8 mouse cellular contexts compared by ENCODE assay signal in the genomic region with DNA sequence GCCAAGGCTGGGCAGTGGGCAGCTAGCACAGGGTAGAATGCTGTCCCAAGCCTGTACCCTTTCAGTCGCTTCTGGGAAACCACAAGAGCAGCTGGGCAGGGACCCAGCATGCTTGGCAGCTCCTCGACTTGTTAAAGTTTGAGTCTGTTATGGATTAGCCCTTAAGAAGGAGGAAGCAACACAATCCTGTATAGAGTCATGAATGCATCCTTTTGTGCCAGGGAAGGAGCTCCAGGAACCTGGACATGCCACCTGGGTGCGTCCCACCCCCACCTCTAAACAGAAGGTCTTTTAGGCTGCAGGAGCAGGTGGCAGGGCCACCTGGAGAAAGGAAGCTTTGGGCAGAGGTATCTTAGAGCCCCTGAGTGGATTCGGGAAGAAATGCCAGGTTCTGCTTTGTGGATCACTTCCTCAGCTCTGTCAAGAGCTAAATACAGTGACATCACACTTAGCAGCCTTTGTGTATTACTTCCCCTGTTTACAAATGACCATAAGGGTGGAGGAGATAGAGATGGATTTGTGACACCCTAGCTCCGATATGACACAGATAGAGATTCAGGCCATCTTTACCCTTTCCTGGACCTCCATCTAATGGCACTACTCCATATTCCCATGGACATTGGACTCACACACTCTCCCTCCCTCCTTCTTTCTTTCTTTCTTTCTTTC. TPM values are rescaled to one million over a fixed set of nuclear protein-coding genes. Genes with fewer than 3 reads are reported as not detected.
DNase-seq lines count a peak whose midpoint lies in the region; ATAC-seq and TF ChIP-seq lines count a peak whose summit lies in the region.

No protein-coding gene starts in this region.

- peaks cover 55% of the 10 kb centered on the region for H3K4me1 ChIP-seq in hindbrain, embryonic 10.5 days (replicated peaks)
- peaks cover 28% of the 10 kb centered on the region for H3K4me1 ChIP-seq in hindbrain, embryonic 12.5 days
- peaks cover 38 to 55% of the 10 kb centered on the region in 2 experiments for H3K4me1 ChIP-seq in MEL (ENCODE audit: control insufficient read depth in 1 of 2, insufficient read depth in 2 of 2, low read length in 2 of 2)
- H3K4me1 ChIP-seq in hindbrain, embryonic 14.5 days (replicated peaks; ENCODE audit: control insufficient read depth, insufficient read depth, low read length) = peaks cover 25% of the 10 kb centered on the region; the same call in 1 of the 2 replicates

- H3K9ac ChIP-seq in hindbrain, embryonic 12.5 days = no peak overlapping the region
- no peak overlapping the region; the same call in 1 of the 2 replicates for H3K9ac ChIP-seq in MEL (ENCODE audit: control insufficient read depth, low read depth, low read length, poor library complexity, severe bottlenecking)
- H3K9ac ChIP-seq in hindbrain, embryonic 14.5 days = no peak overlapping the region

- no peak for ATAC-seq in hindbrain, embryonic 12.5 days (ENCODE audit: low FRiP score)
- ATAC-seq in common myeloid progenitor, adult 5-6 weeks (replicated peaks; ENCODE audit: low read depth, poor library complexity, severe bottlenecking) = peak; percentile 11; the same call in 1 of the 2 replicates
- no peak for ATAC-seq in hindbrain, embryonic 14.5 days (ENCODE audit: low FRiP score)
- peak; percentile 38 for ATAC-seq in megakaryocyte progenitor cell, adult 5-6 weeks (replicated peaks; ENCODE audit: poor library complexity)

- H3K79me2 ChIP-seq in MEL (ENCODE audit: control insufficient read depth, insufficient read depth, low read length, poor library complexity) = peaks cover 12% of the 10 kb centered on the region

- H3K27ac ChIP-seq in hindbrain, embryonic 10.5 days = peak overlapping the region; percentile 51; the same call in 1 of the 2 replicates
- no peak overlapping the region for H3K27ac ChIP-seq in hindbrain, embryonic 12.5 days
- peak overlapping the region; percentile 95 for H3K27ac ChIP-seq in MEL (ENCODE audit: control insufficient read depth, low read depth, low read length)
- H3K27ac ChIP-seq in hindbrain, embryonic 14.5 days = peak overlapping the region; percentile 40; the same call in 1 of the 2 replicates

- peak in 1 of 2 experiments; percentile 25; a peak in 1 of 4 replicates for TF ChIP-seq EP300 in MEL (IDR thresholded peaks at IDR 0.05; ENCODE audit: low read depth in 1 of 2, low read length in 2 of 2)

- peaks cover 82% of the 10 kb centered on the region for H3K36me3 ChIP-seq in hindbrain, embryonic 10.5 days
- peaks cover 30% of the 10 kb centered on the region for H3K36me3 ChIP-seq in hindbrain, embryonic 12.5 days
- peaks cover 2 to 50% of the 10 kb centered on the region in 2 experiments; a peak in 3 of 4 replicates for H3K36me3 ChIP-seq in MEL (ENCODE audit: control insufficient read depth in 1 of 2, insufficient read depth in 2 of 2, low read length in 2 of 2)
- peaks cover 29% of the 10 kb centered on the region for H3K36me3 ChIP-seq in hindbrain, embryonic 14.5 days (replicated peaks; ENCODE audit: control insufficient read depth, insufficient read depth)

- no peaks in the 10 kb centered on the region for H3K27me3 ChIP-seq in hindbrain, embryonic 10.5 days (ENCODE audit: insufficient read depth, poor library complexity, severe bottlenecking)
- no peaks in the 10 kb centered on the region for H3K27me3 ChIP-seq in hindbrain, embryonic 12.5 days
- H3K27me3 ChIP-seq in MEL (ENCODE audit: control insufficient read depth in 1 of 2, insufficient read depth in 2 of 2, low read length in 2 of 2) = no peaks in the 10 kb centered on the region
- no peaks in the 10 kb centered on the region for H3K27me3 ChIP-seq in hindbrain, embryonic 14.5 days (ENCODE audit: control insufficient read depth, insufficient read depth, low read length)

- H3K4me2 ChIP-seq in hindbrain, embryonic 12.5 days (replicated peaks) = no peak overlapping the region
- H3K4me2 ChIP-seq in hindbrain, embryonic 14.5 days (replicated peaks) = no peak overlapping the region

- H3K4me3 ChIP-seq in hindbrain, embryonic 10.5 days = no peak overlapping the region
- H3K4me3 ChIP-seq in hindbrain, embryonic 12.5 days = no peak overlapping the region
- H3K4me3 ChIP-seq in MEL (ENCODE audit: control insufficient read depth in 1 of 2, insufficient read depth in 1 of 2, low read depth in 2 of 2, low read length in 2 of 2) = no peak overlapping the region
- H3K4me3 ChIP-seq in hindbrain, embryonic 14.5 days (replicated peaks; ENCODE audit: low read length) = no peak overlapping the region

- no peak for TF ChIP-seq POLR2A in MEL (IDR thresholded peaks at IDR 0.05; ENCODE audit: control insufficient read depth in 1 of 2, insufficient read depth in 1 of 2, low read depth in 1 of 2, low read length in 2 of 2, poor library complexity in 1 of 2)

- 83% methylated on average over 5 of the region's 5 CpGs for WGBS in hindbrain, embryonic 10.5 days
- WGBS in hindbrain, embryonic 12.5 days = 80% methylated on average over 5 of the region's 5 CpGs
- WGBS in hindbrain, embryonic 14.5 days = 75% methylated on average over 5 of the region's 5 CpGs

- no peaks in the 10 kb centered on the region for H3K9me3 ChIP-seq in hindbrain, embryonic 10.5 days
- no peaks in the 10 kb centered on the region for H3K9me3 ChIP-seq in hindbrain, embryonic 12.5 days (replicated peaks)
- no peaks in the 10 kb centered on the region for H3K9me3 ChIP-seq in MEL (replicated peaks; ENCODE audit: insufficient read depth, low read length)
- H3K9me3 ChIP-seq in hindbrain, embryonic 14.5 days (ENCODE audit: control insufficient read depth, low read length) = no peaks in the 10 kb centered on the region

- TF ChIP-seq RAD21 in MEL (IDR thresholded peaks at IDR 0.05; ENCODE audit: low read depth, low read length) = no peak

- TF ChIP-seq CTCF in MEL (IDR thresholded peaks at IDR 0.05 in 2 of 3, conservative IDR thresholded peaks at IDR 0.05 in 1 of 3; ENCODE audit: control insufficient read depth in 1 of 3, insufficient read depth in 1 of 3, low read depth in 2 of 3, low read length in 3 of 3, poor library complexity in 1 of 3, severe bottlenecking in 1 of 3) = no peak

- no peak for DNase-seq in hindbrain, embryonic 10.5 days (ENCODE audit: low spot score)
- DNase-seq in MEL (ENCODE audit: low read depth, low spot score) = peak; percentile 38
- DNase-seq in hindbrain, embryonic 14.5 days (ENCODE audit: low spot score) = no peak
- DNase-seq in thymus, postnatal 25 days = no peak
- no peak for DNase-seq in ovary, postnatal 10 days (ENCODE audit: low spot score)

RNA-seq across cellular contexts. Expression of gene Cd81, which starts 6.8 kb away (rescaled TPM):
- 238 and 265 TPM in 2 replicates for polyA plus RNA-seq in hindbrain, embryonic 10.5 days (2016; fragmentation: Nextera tagmentation; extraction: Ambion mirVana)
- 251 and 261 TPM in 2 replicates for polyA plus RNA-seq in hindbrain, embryonic 12.5 days (2016; fragmentation: Nextera tagmentation; extraction: Ambion mirVana)
- 86.8 and 105 TPM in 2 replicates for total RNA-seq in MEL (2012; rRNA removed)
- 100 to 1,000 TPM in 1 of 2 experiments, not detected in 1; 133 TPM for polyA plus RNA-seq in MEL (2012; ENCODE audit: insufficient read depth in 1 of 2, insufficient read length in 2 of 2, low read depth in 1 of 2, low replicate concordance in 2 of 2, missing spikeins in 1 of 2)
- total RNA-seq in common myeloid progenitor, adult 5-6 weeks (2017) = 187 and 210 TPM in 2 replicates
- 455 and 483 TPM in 2 replicates for polyA plus RNA-seq in hindbrain, embryonic 14.5 days (2014; fragmentation: Nextera tagmentation; extraction: Ambion mirVana)
- 118 and 140 TPM in 2 replicates for total RNA-seq in megakaryocyte progenitor cell, adult 5-6 weeks (2015)
- 121 and 181 TPM in 2 replicates for total RNA-seq in megakaryocyte progenitor cell, adult 5-6 weeks (2017)

RNA-seq across cellular contexts. Expression of gene Tssc4, which starts 9.7 kb away (rescaled TPM):
- polyA plus RNA-seq in hindbrain, embryonic 10.5 days (2016; fragmentation: Nextera tagmentation; extraction: Ambion mirVana) = 130 and 134 TPM in 2 replicates
- 83.3 and 88.7 TPM in 2 replicates for polyA plus RNA-seq in hindbrain, embryonic 12.5 days (2016; fragmentation: Nextera tagmentation; extraction: Ambion mirVana)
- total RNA-seq in MEL (2012; rRNA removed) = 63.9 and 76.9 TPM in 2 replicates
- 10 to 100 TPM in 1 of 2 experiments, not detected in 1; 75.6 TPM for polyA plus RNA-seq in MEL (2012; ENCODE audit: insufficient read depth in 1 of 2, insufficient read length in 2 of 2, low read depth in 1 of 2, low replicate concordance in 2 of 2, missing spikeins in 1 of 2)
- total RNA-seq in common myeloid progenitor, adult 5-6 weeks (2017) = 25.3 and 25.5 TPM in 2 replicates
- polyA plus RNA-seq in hindbrain, embryonic 14.5 days (2014; fragmentation: Nextera tagmentation; extraction: Ambion mirVana) = 56.8 and 62.8 TPM in 2 replicates
- 18.7 and 23.5 TPM in 2 replicates for total RNA-seq in megakaryocyte progenitor cell, adult 5-6 weeks (2015)
- total RNA-seq in megakaryocyte progenitor cell, adult 5-6 weeks (2017) = 26.8 and 33.7 TPM in 2 replicates

RNA-seq across cellular contexts. Expression of gene Trpm5, which starts 35.1 kb away (rescaled TPM):
- polyA plus RNA-seq in hindbrain, embryonic 10.5 days (2016; fragmentation: Nextera tagmentation; extraction: Ambion mirVana) = 0.55 and 0.71 TPM in 2 replicates
- polyA plus RNA-seq in hindbrain, embryonic 12.5 days (2016; fragmentation: Nextera tagmentation; extraction: Ambion mirVana) = 3.1 and 3.4 TPM in 2 replicates
- 1.5 and 1.7 TPM in 2 replicates for total RNA-seq in MEL (2012; rRNA removed)
- polyA plus RNA-seq in MEL (2012; ENCODE audit: insufficient read depth in 1 of 2, insufficient read length in 2 of 2, low read depth in 1 of 2, low replicate concordance in 2 of 2, missing spikeins in 1 of 2) = 1 to 10 TPM in 1 of 2 experiments, not detected in 1; 1.9 TPM
- not detected in 2 replicates for total RNA-seq in common myeloid progenitor, adult 5-6 weeks (2017)
- polyA plus RNA-seq in hindbrain, embryonic 14.5 days (2014; fragmentation: Nextera tagmentation; extraction: Ambion mirVana) = 1.9 and 2.3 TPM in 2 replicates
- total RNA-seq in megakaryocyte progenitor cell, adult 5-6 weeks (2015) = not detected in 2 replicates
- not detected in 2 replicates for total RNA-seq in megakaryocyte progenitor cell, adult 5-6 weeks (2017)

RNA-seq across cellular contexts. Expression of gene Kcnq1, which starts 46.8 kb away (rescaled TPM):
- 0.98 and 2.3 TPM in 2 replicates for polyA plus RNA-seq in hindbrain, embryonic 10.5 days (2016; fragmentation: Nextera tagmentation; extraction: Ambion mirVana)
- 1.0 and 2.0 TPM in 2 replicates for polyA plus RNA-seq in hindbrain, embryonic 12.5 days (2016; fragmentation: Nextera tagmentation; extraction: Ambion mirVana)
- 0.85 and 0.96 TPM in 2 replicates for total RNA-seq in MEL (2012; rRNA removed)
- under 1 TPM in 1 of 2 experiments, not detected in 1; 0.63 TPM for polyA plus RNA-seq in MEL (2012; ENCODE audit: insufficient read depth in 1 of 2, insufficient read length in 2 of 2, low read depth in 1 of 2, low replicate concordance in 2 of 2, missing spikeins in 1 of 2)
- not detected in 2 replicates for total RNA-seq in common myeloid progenitor, adult 5-6 weeks (2017)
- polyA plus RNA-seq in hindbrain, embryonic 14.5 days (2014; fragmentation: Nextera tagmentation; extraction: Ambion mirVana) = 0.94 and 1.3 TPM in 2 replicates
- not detected in 2 replicates for total RNA-seq in megakaryocyte progenitor cell, adult 5-6 weeks (2015)
- not detected in 2 replicates for total RNA-seq in megakaryocyte progenitor cell, adult 5-6 weeks (2017)

RNA-seq across cellular contexts. Expression of gene Tspan32, which starts 54.5 kb away (rescaled TPM):
- 5.2 and 6.1 TPM in 2 replicates for polyA plus RNA-seq in hindbrain, embryonic 10.5 days (2016; fragmentation: Nextera tagmentation; extraction: Ambion mirVana)
- 2.2 and 2.8 TPM in 2 replicates for polyA plus RNA-seq in hindbrain, embryonic 12.5 days (2016; fragmentation: Nextera tagmentation; extraction: Ambion mirVana)
- 159 and 205 TPM in 2 replicates for total RNA-seq in MEL (2012; rRNA removed)
- polyA plus RNA-seq in MEL (2012; ENCODE audit: insufficient read depth in 1 of 2, insufficient read length in 2 of 2, low read depth in 1 of 2, low replicate concordance in 2 of 2, missing spikeins in 1 of 2) = 100 to 1,000 TPM in 1 of 2 experiments, 10 to 100 TPM in 1; 53.5 to 212 TPM
- 115 and 119 TPM in 2 replicates for total RNA-seq in common myeloid progenitor, adult 5-6 weeks (2017)
- polyA plus RNA-seq in hindbrain, embryonic 14.5 days (2014; fragmentation: Nextera tagmentation; extraction: Ambion mirVana) = 0.43 and 0.82 TPM in 2 replicates
- 127 and 144 TPM in 2 replicates for total RNA-seq in megakaryocyte progenitor cell, adult 5-6 weeks (2015)
- total RNA-seq in megakaryocyte progenitor cell, adult 5-6 weeks (2017) = 98.1 and 105 TPM in 2 replicates

Comparison
In these comparisons a context has a peak if more than half of its experiments do, and no peak if none do; other contexts are left out.
1. ATAC-seq: peak in common myeloid progenitor, adult 5-6 weeks (single experiment) and megakaryocyte progenitor cell, adult 5-6 weeks (single experiment); none in hindbrain, embryonic 12.5 days (single experiment) and hindbrain, embryonic 14.5 days (single experiment).